Mouse (Mus musculus) liver, adult 2 months (tissue): ENCODE measurements around the gene Sh3pxd2b.

Experiments
- CTCF ChIP-seq: fragments of 200-500 bp; IDR thresholded peaks from 2 replicates; pipeline ENCODE4 v1.5.1; 2011; ENCODE audit warnings: low read depth, low read length, control low read depth
- POLR2A ChIP-seq: fragments of 200-500 bp; IDR thresholded peaks from 2 replicates; pipeline ENCODE4 v1.6.1; 2011; ENCODE audit warnings: low read length, control low read depth; ENCODE audit not compliant: insufficient read depth; ENCODE audit errors: extremely low read depth

- TF ChIP-seq CTCF = no peak
- no peak for TF ChIP-seq POLR2A
These were observed 37.7 kb upstream of the Sh3pxd2b start for GRCm38 (mm10) chr11:32309928-32310327.
